Mouse (Mus musculus) kidney, postnatal 0 days (tissue): ENCODE data around the gene Tas2r143. TPM values are rescaled to one million over a fixed set of nuclear protein-coding genes. Genes with fewer than 3 reads are reported as not detected.

Experiments used
- ATAC-seq: fragments of 200-750 bp; cut with Nextera tagmentation; replicated peaks from 2 replicates; pipeline ENCODE4 v1.8.0; 2017; ENCODE audit warnings: low read depth, moderate number of reproducible peaks, moderate TSS enrichment, moderate library complexity; ENCODE audit not compliant: low FRiP score
- DNase-seq: peaks from one replicate; pipeline ENCODE4 v3.0.0-alpha.2; 2016; ENCODE audit warnings: low spot score
- H3K27ac ChIP-seq: fragments of 300-500 bp; sonication (generic); 2 replicates; pipeline ENCODE4 v1.5.1; 2014; ENCODE audit warnings: mild to moderate bottlenecking
- H3K27me3 ChIP-seq: fragments of 300-500 bp; sonication (generic); 2 replicates; pipeline ENCODE4 v1.6.1; 2014; ENCODE audit warnings: low read length, mixed read lengths; ENCODE audit not compliant: insufficient read depth
- H3K36me3 ChIP-seq: fragments of 300-500 bp; sonication (generic); 2 replicates; pipeline ENCODE4 v1.6.1; 2014; ENCODE audit warnings: low read length, mixed read lengths; ENCODE audit not compliant: insufficient read depth
- H3K4me1 ChIP-seq: fragments of 300-500 bp; sonication (generic); replicated peaks from 2 replicates; pipeline ENCODE4 v1.6.1; 2014; ENCODE audit warnings: antibody characterized with exemption, low read length, mixed read lengths; ENCODE audit not compliant: insufficient read depth
- H3K4me2 ChIP-seq: fragments of 300-500 bp; sonication (generic); 2 replicates; pipeline ENCODE4 v1.6.1; 2014; ENCODE audit warnings: mild to moderate bottlenecking, low read length, moderate library complexity, mixed read lengths
- H3K4me3 ChIP-seq: fragments of 300-500 bp; sonication (generic); replicated peaks from 2 replicates; pipeline ENCODE4 v1.5.1; 2014; ENCODE audit warnings: low read depth, low read length
- H3K9ac ChIP-seq: fragments of 300-500 bp; sonication (generic); 2 replicates; pipeline ENCODE4 v1.6.1; 2014; ENCODE audit warnings: low read depth, low read length
- H3K9me3 ChIP-seq: fragments of 300-500 bp; sonication (generic); replicated peaks from 2 replicates; pipeline ENCODE4 v1.6.1; 2016; ENCODE audit warnings: low read length, inconsistent platforms, mixed read lengths
- CTCF ChIP-seq: IDR thresholded peaks from 2 replicates; pipeline ENCODE4 v1.5.1; 2016; ENCODE audit warnings: antibody characterized with exemption, low read depth, mild to moderate bottlenecking, moderate library complexity
- WGBS: fragments of 180-500 bp; shearing (Covaris S2); extraction: QIAGEN DNeasy Blood & Tissue Kit; methylation state at CpG from one replicate; pipeline ENCODE4 v1.1.7; 2014; 5-methylcytosine and 5-hydroxymethylcytosine counted together
- polyA plus RNA-seq: library from polyadenylated mRNA; unstranded; fragments of >200 nt; fragmentation: Nextera tagmentation; extraction: Ambion mirVana; gene quantifications from 2 replicates; pipeline ENCODE4 v1.2.1, GENCODE M21; 2015

Gene Tas2r143
- polyA plus RNA-seq: not detected in 2 replicates

GRCm38 (mm10) chr6:42399938-42400337, at the start of gene Tas2r143:
Gene Tas2r143 (plus strand): TSS chr6:42400238.
- H3K27me3 ChIP-seq: no peaks in the 10 kb centered on the region
- no peak for TF ChIP-seq CTCF

GRCm38 (mm10) chr6:42350968-42351775, 48.9 kb upstream of the Tas2r143 start:
- ATAC-seq: no peak
- Histone ChIP-seq H3K27me3 (no peaks in the 10 kb centered on the region), H3K36me3 (peaks cover 10% of the 10 kb centered on the region), H3K4me1 (peaks cover 38% of the 10 kb centered on the region), H3K9me3 (no peaks in the 10 kb centered on the region), H3K27ac (peak overlapping the region; percentile 98), H3K9ac (peak overlapping the region; percentile 91), H3K4me2 (peak overlapping the region; percentile 85), H3K4me3 (peak overlapping the region; percentile 80)
- TF ChIP-seq CTCF: no peak
- DNase-seq: no peak
- WGBS: 38% methylated on average over 13 of the region's 13 CpGs

More at GRCm38 (mm10) chr6:42399938-42400337, at the start of gene Tas2r143:
- Histone ChIP-seq H3K4me2 (no peak within 1 kb of the TSS), H3K36me3 (no peaks in the 10 kb centered on the region), H3K9ac (no peak within 1 kb of the TSS), H3K4me3 (no peak within 1 kb of the TSS), H3K9me3 (no peaks in the 10 kb centered on the region), H3K27ac (no peak within 1 kb of the TSS), H3K4me1 (no peaks in the 10 kb centered on the region; the same call in 1 of the 2 replicates)
- DNase-seq: no peak
- 89% methylated on average over 1 of the region's 1 CpGs for WGBS
- ATAC-seq: no peak

DNA sequence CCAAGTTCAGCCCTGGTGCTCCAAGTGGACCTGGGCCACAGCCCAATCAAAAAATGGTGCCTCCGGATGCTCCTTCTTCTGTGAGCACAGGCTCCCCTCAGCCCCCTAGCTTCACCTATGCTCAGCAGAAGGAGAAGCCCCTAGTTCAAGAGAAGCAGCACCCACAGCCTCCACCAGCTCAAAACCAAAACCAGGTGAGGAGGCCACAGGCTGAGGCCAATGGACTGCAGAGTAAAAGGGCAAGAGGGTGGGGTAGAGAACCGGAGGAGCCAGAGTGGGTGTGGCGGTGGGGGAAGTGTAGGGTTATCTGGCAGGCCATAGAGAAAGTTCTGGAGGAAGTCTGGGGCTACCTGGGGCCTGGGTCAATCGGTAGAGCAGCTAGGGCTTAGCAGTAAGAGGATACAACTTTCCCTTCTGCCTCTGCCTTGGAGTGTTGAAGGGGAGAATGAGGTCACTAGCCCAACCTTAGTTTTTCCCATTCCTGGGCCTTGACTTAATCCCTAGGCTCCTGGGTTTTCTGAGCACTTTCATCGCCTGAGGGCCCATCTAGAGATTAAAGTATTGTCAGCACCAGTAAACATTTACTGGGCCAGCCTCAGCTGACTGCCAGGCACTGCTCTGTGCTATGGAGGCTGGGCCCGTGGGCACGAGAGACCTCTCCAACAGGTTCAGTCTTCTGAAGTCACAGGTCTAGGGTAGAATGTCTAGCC, 48.1 kb upstream of the Tas2r143 start:
- WGBS: 62% methylated on average over 7 of the region's 7 CpGs
- H3K27me3 ChIP-seq: no peaks in the 10 kb centered on the region
- no peak for DNase-seq

GRCm38 (mm10) chr6:42352486-42352846, 47.6 kb upstream of the Tas2r143 start:
- H3K4me3 ChIP-seq: no peak overlapping the region
- H3K36me3 ChIP-seq: peaks cover 23% of the 10 kb centered on the region
- TF ChIP-seq CTCF: no peak
- no peak overlapping the region for H3K9ac ChIP-seq
- H3K4me2 ChIP-seq: peak overlapping the region; percentile 85
- 85% methylated on average over 1 of the region's 1 CpGs for WGBS
- no peaks in the 10 kb centered on the region for H3K9me3 ChIP-seq
- no peak overlapping the region; the same call in 1 of the 2 replicates for H3K27ac ChIP-seq
- H3K4me1 ChIP-seq: peaks cover 38% of the 10 kb centered on the region
- ATAC-seq (no peak), DNase-seq (no peak)
- H3K27me3 ChIP-seq: no peaks in the 10 kb centered on the region

More for the DNA sequence above, 48.1 kb upstream of the Tas2r143 start:
- no peak for ATAC-seq
- Histone ChIP-seq H3K4me3 (peak overlapping the region; percentile 80), H3K36me3 (peaks cover 18% of the 10 kb centered on the region), H3K9me3 (no peaks in the 10 kb centered on the region), H3K4me1 (peaks cover 38% of the 10 kb centered on the region), H3K9ac (peak overlapping the region; percentile 91; the same call in 1 of the 2 replicates), H3K4me2 (peak overlapping the region; percentile 85), H3K27ac (no peak overlapping the region; the same call in 1 of the 2 replicates)
- TF ChIP-seq CTCF: no peak

- 59% methylated on average over 8 of the region's 8 CpGs for WGBS
- H3K4me3 ChIP-seq: no peak overlapping the region
Measured at GRCm38 (mm10) chr6:42353180-42353579, 46.9 kb upstream of the Tas2r143 start.

More at GRCm38 (mm10) chr6:42353180-42353579, 46.9 kb upstream of the Tas2r143 start:
- peaks cover 31% of the 10 kb centered on the region for H3K36me3 ChIP-seq
- no peak overlapping the region for H3K9ac ChIP-seq
- H3K27me3 ChIP-seq: no peaks in the 10 kb centered on the region
- H3K4me1 ChIP-seq: peaks cover 38% of the 10 kb centered on the region
- TF ChIP-seq CTCF: no peak
- no peaks in the 10 kb centered on the region for H3K9me3 ChIP-seq
- H3K4me2 ChIP-seq: peak overlapping the region; percentile 85; the same call in 1 of the 2 replicates
- ATAC-seq (no peak), DNase-seq (no peak)
- no peak overlapping the region for H3K27ac ChIP-seq
